Mouse (Mus musculus): ENCODE data around the gene Fmnl2.

- no peak for TF ChIP-seq CEBPB (IDR thresholded peaks at IDR 0.05; ENCODE audit: insufficient read depth, poor library complexity, severe bottlenecking)
- TF ChIP-seq POLR2A (IDR thresholded peaks at IDR 0.05; ENCODE audit: insufficient read length, low read depth), result no peak
- no peak for TF ChIP-seq USF1 (IDR thresholded peaks at IDR 0.05; ENCODE audit: low read depth)
- TF ChIP-seq REST (IDR thresholded peaks at IDR 0.05; ENCODE audit: insufficient read depth, insufficient read length), result no peak
- no peak for TF ChIP-seq MAX (IDR thresholded peaks at IDR 0.05; ENCODE audit: low read depth)
Observed at GRCm38 (mm10) chr2:53007142-53007541, 149.5 kb downstream of the Fmnl2 start.

Measured in myocyte (in vitro differentiated cells).